Mouse (Mus musculus) 3134 (cell line): ENCODE measurements around the gene Dapk1.

Source experiments
- DNase-seq: peaks from one replicate; pipeline ENCODE4 v3.0.0-alpha.2; 2011; ENCODE audit warnings: low spot score; ENCODE audit not compliant: insufficient read length; ENCODE audit errors: extremely low read depth

Dapk1 gene

DNA sequence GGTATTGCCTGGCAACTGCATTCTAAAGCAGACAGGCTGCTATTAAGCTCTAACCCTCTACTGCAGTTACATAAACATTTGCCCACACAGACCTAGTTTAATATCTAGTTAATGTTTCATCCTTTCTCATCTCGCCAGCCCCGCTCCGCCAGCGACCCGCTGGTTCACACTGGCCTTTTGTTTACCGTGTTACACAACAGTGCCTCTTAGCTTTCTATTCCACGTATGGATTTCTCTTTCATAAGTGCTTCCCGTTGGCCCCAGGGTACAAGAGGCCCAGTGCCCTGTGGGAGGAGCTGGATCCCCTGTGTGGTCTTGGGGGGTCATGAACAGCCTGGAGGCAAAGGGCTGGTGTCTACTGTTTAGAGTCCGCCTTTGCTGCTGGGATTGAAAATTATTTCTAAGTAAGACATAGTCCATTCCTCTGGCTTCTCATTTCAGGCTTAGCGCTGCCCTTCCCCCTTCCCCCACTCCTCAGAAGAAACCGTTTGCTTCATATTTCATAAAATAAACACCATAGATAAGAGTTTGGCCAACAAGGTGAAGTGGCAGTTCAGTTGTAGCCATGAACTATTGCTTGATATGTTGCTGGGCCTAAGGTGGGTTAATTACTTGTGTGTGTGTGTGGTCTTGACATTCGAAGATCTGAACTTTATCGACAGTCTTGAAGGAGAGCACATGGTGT is 134.8 kb downstream of the Dapk1 start:
- DNase-seq, result no peak

GRCm38 (mm10) chr13:60737632-60738324 is 136.0 kb downstream of the Dapk1 start:
- peak; percentile 63 for DNase-seq

- DNase-seq, result peak; percentile 38
Measured at GRCm38 (mm10) chr13:60738429-60738828, 136.7 kb downstream of the Dapk1 start.

- no peak for DNase-seq
Measured at GRCm38 (mm10) chr13:60740248-60740647, 138.5 kb downstream of the Dapk1 start.

- DNase-seq, result no peak
Measured at GRCm38 (mm10) chr13:60742611-60743010, 140.9 kb downstream of the Dapk1 start.

- DNase-seq, result no peak
Measured at GRCm38 (mm10) chr13:60743381-60744077, 141.8 kb downstream of the Dapk1 start.

- no peak for DNase-seq
Measured at GRCm38 (mm10) chr13:60744078-60744460, 142.3 kb downstream of the Dapk1 start.

- no peak for DNase-seq
Measured at GRCm38 (mm10) chr13:60744736-60745135, 143.0 kb downstream of the Dapk1 start.

DNA sequence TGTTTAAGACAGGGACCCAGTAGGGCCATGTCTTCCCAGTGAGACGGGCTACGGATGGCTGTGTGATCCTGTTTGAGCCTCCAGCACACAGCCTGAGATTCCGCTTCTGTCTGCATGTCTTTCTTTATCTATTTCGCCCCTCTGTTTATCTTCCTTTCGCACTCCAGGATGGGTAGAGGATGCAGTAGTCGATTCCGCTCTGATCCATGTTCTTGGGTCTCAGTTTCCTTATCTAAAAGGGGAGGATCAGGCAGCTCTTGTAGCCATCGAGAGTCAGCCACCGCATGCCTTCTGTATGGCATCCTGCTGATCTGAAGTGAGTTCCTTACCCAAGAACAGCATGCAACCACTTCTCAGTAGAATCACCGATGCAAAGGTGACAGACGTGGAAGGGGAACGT is 143.6 kb downstream of the Dapk1 start:
- DNase-seq, result no peak

GRCm38 (mm10) chr13:60746271-60746670 is 144.5 kb downstream of the Dapk1 start:
- DNase-seq, result no peak

GRCm38 (mm10) chr13:60747201-60747600 is 145.5 kb downstream of the Dapk1 start:
- no peak for DNase-seq

DNA sequence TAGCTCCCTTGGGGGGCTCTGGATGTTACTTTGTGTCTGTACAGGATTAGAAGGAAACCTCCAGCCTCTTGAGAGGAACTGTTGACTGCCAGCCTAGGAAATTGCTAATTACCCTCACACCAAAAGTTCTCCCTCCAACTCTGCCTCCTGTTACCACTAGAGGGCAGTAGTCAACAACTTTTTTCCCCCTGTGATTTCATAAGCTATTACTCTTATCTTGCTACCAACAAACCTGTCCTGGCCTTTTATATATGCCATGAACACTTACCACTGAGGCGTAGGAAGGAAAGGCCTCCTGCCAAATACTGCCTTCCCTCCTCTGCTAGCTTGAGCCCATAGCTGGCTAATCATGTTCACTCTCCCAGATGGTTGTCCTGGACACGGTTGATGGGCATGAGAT is 146.8 kb downstream of the Dapk1 start:
- DNase-seq, result no peak

- no peak for DNase-seq
Measured at GRCm38 (mm10) chr13:60750930-60751329, 149.2 kb downstream of the Dapk1 start.

- no peak for DNase-seq
Measured at GRCm38 (mm10) chr13:60753216-60753615, 151.5 kb downstream of the Dapk1 start.

- DNase-seq, result no peak
Measured at GRCm38 (mm10) chr13:60755251-60755650, 153.5 kb downstream of the Dapk1 start.

DNA sequence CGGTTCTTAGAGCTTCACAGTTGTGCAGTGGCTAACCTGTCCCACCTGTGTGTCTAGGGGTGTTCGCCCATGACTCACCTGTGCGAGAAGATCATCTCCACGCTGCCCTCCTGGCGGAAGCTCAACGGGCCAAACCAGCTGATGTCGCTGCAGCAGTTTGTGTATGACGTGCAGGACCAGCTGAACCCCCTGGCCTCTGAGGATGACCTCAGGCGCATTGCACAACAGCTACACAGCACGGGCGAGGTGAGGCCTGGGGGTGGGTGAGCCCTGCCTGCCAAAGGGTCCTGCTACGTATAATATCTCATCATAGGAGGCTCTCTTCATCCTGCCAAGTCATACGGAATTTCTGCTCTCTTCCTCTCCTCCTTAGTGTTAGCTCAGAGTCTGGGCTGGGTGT is 155.5 kb downstream of the Dapk1 start:
- no peak for DNase-seq

- DNase-seq, result no peak
Measured at GRCm38 (mm10) chr13:60759136-60759535, 157.4 kb downstream of the Dapk1 start.

DNA sequence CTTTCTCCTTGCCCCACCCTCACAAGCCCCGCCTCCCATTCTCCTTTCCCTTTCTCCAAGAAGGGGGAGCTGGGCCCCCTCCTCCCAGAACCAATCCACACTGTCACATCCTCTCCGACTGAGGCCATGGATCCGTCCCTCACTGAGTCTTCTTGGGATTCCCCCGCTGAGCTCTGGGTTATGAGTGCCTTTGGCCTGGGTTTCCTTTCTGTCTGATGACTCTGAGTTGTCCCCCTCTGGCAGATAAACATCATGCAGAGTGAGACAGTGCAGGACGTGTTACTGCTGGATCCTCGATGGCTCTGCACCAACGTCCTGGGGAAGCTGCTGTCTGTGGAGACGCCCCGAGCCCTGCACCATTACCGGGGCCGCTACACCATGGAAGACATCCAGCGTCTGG is 158.6 kb downstream of the Dapk1 start:
- DNase-seq, result no peak

DNA sequence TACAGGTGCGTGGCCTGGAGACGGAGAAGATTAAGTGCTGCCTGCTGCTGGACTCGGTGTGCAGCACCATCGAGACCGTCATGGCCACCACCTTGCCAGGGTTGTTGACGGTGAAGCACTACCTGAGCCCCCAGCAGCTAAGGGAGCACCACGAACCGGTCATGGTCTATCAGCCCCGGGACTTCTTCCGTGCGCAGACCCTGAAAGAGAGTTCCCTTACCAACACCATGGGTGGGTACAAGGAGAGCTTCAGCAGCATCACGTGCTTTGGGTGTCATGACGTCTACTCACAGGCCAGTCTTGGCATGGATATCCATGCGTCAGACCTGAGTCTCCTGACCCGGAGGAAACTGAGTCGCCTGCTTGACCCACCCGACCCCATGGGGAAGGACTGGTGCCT is 159.4 kb downstream of the Dapk1 start:
- no peak for DNase-seq

DNA sequence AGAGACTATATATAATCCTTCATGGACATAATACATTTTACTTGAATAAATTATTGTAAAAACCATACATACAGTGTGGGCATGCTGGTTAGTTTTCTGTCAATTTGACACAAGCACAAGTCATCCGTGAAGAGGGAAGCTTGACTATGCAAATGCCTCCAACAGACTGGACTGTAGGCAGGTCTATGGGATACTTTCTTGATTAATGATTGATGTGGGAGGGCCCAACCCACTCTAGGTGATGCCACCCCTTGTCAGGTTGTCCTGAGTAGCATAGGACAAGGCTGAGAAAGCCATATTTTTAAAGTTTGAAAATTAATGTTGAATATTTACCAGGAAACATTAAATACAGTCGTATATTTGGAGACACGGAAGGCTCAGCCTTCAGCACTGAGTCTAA is 178.8 kb downstream of the Dapk1 start:
- no peak for DNase-seq

- no peak for DNase-seq
Measured at GRCm38 (mm10) chr13:60783301-60783700, 181.6 kb downstream of the Dapk1 start.

DNA sequence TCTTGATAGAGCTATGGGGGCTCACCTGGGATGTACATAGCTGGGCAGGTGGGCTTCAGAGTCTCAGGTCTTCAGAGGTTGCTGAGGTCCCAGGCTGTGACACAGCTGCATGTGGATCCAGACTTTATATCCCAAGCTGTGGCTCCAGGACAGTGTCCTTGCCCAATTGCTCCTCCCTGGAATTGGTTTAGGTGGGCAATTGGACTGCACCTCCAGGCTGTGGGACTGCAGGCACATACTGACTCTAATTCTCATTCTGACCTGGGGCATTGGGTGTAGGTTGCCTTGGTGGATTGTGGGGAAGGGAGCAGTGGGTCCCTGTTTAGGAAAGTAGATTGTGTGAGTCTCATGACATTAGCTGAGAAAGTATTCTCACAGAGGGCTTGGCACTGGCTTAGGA is 184.5 kb downstream of the Dapk1 start, which contains the start of gene BC051665:
TSS of gene BC051665 (minus strand) at position 101 of the 400 bp plus-strand sequence.
- DNase-seq, result no peak
